Mouse (Mus musculus) c-Kit-positive CD71-positive TER-119-negative erythroid progenitor cells, embryonic 14.5 days (primary cell): ENCODE data around the gene Flvcr2.
A peak's percentile ranks its signal among the peaks of the same experiment; 100 is the strongest.
"Not testable (repeated sequence)": the region's sequence is repeated elsewhere in the genome, so short reads cannot be mapped to it uniquely, and the experiment has no call there.

ENCODE experiments used
- DNase-seq: peaks from one replicate; pipeline ENCODE4 v3.0.0-alpha.2; 2013; ENCODE audit warnings: low read depth

Gene Flvcr2

DNA sequence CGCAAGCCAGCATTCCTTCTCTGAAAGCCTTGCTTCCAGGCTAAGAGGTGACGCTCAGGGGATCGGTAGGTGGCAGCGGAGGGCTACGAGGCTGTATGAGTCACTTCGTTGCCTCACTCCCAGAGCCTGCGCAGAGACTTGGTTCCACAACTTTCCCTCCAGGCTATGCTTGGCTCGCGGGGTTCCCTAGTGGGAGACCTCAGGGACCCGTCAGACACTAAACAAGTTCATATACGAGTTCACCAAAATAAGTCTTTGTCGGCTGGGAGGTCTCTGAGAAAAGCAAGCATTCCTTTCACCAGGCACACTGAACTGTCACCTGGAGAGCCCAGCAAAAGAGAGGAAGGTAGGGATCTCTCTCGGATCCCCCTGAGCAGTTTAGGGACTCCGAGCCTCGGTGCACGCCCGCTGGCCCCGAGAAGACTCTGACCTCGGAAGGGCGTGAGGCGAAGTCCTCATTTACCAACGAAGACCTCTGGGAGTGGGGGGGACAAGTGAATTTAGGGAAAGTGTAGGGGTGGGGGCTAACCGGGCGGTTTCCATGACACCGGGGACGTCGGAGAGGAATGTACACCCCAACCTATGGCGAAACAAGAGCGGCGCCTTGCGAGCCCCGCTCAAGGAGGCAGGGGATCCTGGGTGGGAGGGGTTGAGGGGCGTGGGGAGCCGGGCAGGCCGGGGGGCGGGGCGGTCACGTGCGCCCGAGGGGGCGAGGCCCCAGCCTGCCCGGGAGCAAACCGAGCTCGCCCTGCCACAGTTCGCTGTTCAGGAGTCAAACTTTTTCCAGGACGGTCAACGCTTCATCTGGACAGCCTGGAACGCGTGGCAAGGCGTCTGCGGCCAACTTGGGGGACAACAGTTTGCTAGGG is at the start of gene Flvcr2:
Gene Flvcr2, plus strand, starts transcription at position 713 of the 869 bp plus-strand sequence.
- peak; percentile 19 for DNase-seq

DNA sequence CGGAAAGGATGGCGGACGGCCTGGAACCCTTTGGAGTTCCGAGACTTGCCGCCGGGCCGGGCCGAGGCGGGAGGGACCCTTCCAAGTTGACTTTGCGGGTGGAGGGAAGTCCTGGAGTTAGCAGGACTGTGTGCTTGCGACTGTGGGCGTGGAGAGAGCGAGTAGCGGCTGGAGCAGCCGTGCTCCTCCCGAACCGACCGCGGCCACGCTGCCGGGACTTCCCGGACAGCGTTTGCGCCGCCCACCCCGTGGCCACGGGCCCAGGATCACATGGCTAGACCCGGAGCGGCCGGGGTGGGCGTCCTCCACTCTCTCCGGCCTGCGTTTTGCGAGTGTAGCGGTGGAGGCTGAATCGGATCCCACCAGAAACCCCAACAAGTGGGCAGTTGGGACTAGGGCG is 48.2 kb upstream of the Flvcr2 start:
- not testable (repeated sequence) for DNase-seq

- DNase-seq, result no peak
Measured at GRCm38 (mm10) chr12:85700191-85700841, 46.0 kb upstream of the Flvcr2 start.

DNA sequence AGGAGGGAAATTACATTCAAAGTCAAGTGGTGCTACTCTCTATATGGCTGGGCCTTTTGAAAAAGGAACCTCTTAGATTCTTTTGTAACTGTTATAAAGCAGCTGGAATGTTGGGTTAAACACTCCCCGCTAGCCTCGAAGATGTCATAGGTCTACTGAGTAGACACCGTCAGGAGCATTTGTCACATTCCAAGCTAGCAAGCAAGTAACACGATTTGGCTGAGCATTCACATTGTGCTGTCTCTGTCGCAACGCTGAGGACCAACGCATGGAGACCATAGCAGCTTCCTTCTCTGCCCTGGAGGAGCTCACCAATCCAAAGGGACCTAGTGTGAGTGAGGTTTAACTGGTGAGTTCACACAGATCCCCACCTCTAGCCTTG is 45.5 kb upstream of the Flvcr2 start:
- no peak for DNase-seq

DNA sequence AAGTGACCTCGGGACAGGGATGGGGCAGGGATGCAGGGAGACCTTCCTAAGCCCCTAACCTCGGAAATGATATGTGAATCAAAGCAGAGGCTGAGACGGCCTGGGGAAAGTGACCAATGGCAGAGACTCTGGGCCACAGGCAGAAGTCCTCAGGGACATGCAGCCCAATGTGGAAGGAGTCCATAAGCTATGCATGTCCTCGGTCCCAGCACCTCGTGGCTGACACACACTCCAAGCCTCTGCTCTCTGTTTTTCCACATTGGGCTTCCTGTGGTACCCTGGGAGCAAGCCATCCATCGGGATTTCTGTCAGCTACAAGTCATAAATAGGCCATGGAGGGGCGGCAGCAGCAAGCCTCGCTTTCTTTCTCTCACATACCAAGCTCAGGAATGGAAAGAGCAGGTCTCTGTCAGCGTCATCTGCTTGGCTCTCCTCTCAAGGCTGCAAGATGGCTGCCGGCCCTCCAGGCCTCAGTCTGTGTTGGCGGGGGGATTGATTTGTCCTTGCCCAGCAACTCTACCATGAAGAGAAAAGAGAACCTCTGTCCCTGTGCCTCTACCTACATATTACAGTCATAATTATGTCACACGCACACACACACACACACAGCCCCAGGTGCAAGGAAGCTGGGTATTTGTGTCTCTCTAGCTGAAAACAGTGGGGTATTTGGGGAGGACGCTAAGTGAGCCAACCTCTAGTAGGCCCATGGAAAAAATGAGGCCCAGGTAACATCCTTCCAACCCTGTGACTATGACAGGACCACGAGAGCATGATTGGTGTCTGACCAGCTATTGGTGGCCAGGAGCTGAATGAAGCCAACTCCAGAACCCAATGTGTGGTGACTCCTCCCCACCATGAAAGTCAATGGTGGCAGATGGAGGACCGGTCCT is 43.9 kb upstream of the Flvcr2 start:
- DNase-seq, result no peak

DNA sequence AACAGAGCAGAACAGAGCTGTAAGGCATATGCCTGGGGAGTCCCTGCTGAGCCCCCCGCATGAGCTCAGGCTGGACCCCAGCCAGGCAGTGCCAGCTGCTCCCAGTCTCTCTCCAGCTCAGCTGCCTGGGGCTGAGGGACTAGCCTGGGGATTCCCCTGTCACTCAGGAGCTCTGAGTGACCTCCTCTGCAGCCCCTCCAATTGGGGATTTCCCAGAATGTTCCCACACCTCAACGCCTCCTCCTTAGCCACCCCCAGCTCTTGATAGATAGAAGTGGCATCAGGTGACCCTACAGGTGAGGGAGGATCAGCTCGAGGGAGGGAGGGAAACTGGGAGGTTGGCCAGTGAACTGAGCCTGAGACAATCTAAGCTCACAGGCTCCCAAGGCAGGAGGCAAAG is 42.8 kb upstream of the Flvcr2 start:
- DNase-seq, result no peak

- no peak for DNase-seq
Measured at GRCm38 (mm10) chr12:85704566-85704965, 41.8 kb upstream of the Flvcr2 start.

DNA sequence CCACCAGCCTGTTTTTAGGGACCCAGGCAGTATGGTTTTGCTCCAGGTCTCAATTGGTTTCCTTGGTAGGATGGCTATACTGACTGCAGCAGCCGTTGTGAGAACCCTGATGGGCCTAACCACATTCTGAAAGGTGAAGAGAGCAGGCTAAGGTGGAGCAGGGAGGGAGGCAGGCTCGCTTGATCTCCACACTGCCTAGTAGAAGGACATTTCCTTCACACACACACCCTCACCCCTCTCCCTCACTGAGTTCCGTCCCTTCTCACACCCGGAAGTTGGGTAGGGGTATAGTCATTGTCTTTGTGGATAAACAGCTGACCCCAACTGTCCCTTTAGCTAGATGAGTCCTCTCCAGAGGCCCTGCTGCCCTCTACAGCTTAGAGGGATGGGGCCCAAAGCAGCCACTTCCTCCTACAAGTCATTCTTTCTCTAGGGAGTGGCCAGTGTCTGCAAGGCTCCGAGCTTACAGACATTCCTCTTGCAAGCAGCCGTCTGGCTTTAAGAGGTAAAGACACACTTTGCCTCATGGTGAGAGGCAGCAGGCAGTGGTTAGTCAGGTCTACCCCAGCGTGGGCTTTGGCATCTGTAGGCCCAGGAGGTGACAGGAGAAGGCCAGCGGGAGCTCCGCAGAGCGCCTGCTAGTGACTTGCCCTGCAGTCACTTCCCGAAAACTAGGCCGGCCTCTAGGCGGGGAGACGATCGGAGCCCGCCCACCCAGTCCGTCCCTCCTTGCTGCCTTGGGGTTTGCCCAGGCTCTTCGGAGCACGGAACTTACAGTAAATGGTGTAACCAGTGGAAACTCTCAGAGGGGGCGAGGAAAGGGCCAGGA is 41.1 kb upstream of the Flvcr2 start:
- DNase-seq, result peak; percentile 65

DNA sequence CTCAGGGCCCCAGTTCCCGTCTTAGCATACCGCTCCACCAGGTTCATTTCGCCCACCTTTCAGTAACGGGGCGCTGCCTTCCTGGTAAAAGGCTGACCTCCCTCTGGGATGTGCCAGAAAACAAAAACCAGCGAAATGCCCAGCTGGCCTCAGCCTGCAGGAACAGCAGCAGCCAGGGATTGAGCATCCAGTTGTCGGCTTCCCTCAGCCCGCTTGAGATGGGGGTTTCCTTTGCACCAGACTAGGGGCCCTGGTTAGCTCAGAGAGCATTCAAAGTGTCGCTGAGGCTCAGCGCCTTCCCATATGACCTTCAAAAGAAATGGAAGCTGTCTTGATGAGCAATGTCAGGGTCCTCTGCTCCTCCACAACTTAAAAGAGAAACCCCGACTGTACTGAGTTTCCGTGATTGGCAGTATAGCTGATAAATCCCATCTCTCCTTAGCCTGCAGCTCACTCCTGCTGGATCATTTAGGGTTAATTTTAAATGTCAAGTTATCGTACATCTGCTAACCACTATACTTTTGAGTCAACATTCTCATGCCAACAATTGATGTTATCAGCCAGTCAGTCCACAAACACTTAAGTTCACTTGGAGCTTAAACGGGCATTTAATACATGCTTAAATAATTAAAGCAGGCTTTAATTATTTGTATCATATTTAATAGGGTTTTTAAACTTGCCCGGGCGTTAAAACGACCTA is 40.4 kb upstream of the Flvcr2 start:
- no peak for DNase-seq

DNA sequence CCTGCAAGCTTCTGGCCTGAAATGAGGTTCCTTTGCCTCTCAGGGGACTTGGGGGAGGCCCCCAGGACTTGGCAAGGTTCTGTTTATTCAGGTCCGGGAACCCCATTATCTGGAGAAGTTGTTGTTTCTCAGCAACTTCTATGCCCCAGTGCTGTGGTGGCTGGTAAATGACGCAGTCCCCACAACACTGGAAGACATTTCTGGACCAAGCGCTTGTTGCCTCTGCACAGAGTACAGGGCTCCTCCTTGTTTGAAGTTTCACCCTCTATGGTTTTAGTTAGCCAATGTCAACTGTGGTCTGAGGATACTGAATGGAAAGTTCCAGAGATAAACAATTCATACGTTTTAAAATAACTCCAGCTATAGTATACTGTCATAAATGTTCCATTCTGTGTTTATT is 39.4 kb upstream of the Flvcr2 start:
- DNase-seq, result no peak

- DNase-seq, result no peak
Measured at GRCm38 (mm10) chr12:85707391-85707790, 38.9 kb upstream of the Flvcr2 start.

DNA sequence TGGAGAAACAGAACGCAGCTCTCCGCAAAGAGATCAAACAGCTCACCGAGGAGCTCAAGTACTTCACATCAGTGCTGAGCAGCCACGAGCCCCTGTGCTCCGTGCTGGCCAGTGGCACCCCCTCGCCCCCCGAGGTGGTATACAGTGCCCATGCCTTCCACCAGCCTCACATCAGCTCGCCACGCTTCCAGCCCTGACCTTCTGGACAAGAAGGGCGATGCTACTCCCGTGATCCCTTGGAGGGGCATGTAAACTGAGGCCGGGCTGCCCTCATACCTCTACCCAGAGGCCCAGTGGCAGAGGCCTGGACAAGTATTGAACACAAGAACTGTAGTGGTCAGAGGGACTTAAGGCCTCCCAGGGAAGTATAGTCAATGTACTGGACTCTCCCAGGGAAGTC is 37.8 kb upstream of the Flvcr2 start:
- no peak for DNase-seq

DNA sequence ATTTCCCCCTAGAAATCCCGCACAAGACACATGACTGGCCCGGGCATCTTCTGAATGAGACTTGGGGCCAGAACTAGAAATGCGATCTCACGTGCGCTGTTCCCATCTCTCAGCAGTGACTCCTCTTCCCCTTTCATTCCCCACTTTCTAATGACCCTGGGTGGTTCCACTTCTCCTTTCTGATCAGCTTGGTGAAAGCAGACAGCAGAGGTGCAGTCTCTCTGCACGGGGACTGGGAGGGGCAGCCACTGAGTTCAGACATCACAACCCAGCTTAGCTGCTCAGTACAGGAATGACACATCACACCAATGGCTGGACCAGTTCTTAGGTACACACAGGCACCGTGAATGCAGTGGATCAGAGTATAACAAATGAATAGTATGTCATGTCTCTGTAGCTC is 35.6 kb upstream of the Flvcr2 start:
- no peak for DNase-seq

- DNase-seq, result no peak
Measured at GRCm38 (mm10) chr12:85712587-85712986, 33.8 kb upstream of the Flvcr2 start.

- no peak for DNase-seq
Measured at GRCm38 (mm10) chr12:85714126-85714525, 32.2 kb upstream of the Flvcr2 start.

DNA sequence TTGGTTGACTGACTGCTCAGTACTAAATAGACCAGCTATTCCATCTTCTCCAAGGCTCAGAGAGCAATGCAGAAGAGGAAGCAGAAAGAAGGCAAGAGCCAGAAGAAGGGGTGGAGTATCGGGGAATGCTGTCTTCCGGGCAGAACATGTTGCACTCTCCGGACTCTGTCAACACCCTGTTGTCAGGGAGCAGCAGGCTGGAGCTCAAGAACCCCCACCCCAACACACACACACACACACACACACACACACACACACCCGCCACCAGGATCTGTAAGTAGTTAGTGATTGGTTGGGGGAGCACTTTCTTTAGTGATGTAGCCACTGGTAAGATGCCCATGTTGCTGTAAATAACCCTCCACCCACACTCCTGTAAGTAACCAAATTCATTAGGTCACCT is 21.0 kb upstream of the Flvcr2 start:
- no peak for DNase-seq

DNA sequence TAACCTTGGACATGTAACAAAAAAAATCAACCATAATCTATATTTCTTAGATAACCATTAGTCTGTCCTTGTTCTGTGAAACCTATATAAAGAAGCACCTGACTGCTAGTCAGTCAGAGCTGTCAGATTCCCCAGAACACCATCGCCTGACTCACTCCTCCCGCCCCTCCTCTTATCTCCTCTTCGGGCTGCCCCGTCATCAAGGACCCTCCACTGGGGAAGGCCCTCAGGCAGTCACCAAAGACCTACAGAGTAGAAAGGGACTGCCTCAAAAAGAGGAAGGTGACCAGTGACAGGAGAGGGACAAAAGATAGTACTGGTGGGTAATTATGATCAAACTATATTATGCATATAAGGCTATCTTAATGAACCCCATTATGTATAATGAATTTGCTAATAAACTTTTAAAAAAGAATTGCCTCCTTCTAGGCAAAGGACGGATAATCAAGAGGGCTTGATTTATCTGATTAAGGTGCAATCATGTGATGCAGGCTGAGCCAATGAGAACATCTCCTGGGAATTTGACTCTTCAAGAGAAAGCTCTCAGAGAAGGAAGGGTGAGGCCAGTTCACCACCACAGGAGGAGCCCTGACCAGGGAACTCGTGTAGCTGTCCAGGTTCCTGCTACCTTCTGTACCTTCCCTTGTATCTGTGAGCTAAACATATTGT is 19.5 kb upstream of the Flvcr2 start:
- DNase-seq, result no peak

DNA sequence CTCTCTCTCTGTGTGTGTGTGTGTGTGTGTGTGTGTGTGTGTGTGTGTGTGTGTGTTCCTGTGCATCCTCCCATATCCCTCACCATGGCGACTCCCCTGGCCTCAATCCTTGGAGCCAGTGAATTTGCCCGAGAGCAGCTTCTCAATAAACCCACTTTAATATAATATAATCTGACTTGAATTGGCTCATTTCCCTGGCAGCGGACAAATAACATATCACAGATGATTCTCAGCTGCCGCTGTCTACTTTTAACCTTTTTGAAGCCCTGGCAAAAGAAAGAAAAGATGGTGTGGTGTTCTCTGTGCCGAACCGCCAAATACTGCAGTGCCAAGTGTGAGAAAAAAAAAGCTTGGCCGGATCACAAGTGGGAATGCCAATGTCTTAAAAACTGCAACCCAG is 18.2 kb upstream of the Flvcr2 start:
- DNase-seq, result no peak

- DNase-seq, result no peak
Measured at GRCm38 (mm10) chr12:85729022-85729944, 17.1 kb upstream of the Flvcr2 start.

GRCm38 (mm10) chr12:85729945-85730290 is 16.4 kb upstream of the Flvcr2 start:
- DNase-seq, result no peak
